Mouse (Mus musculus) left cerebral cortex, postnatal 4 days (tissue): ENCODE results near the gene Prr3. TPM values are rescaled to one million over a fixed set of nuclear protein-coding genes. Genes with fewer than 3 reads are reported as not detected.
"Not testable (repeated sequence)": the region's sequence is repeated elsewhere in the genome, so short reads cannot be mapped to it uniquely, and the experiment has no call there.

ENCODE experiments used
- DNase-seq: peaks from one replicate; pipeline ENCODE4 v3.0.0-alpha.2; 2022
- intact Hi-C: fragments of 180-260 bp; cut with DNase I; formaldehyde crosslinking; loops from one replicate; pipeline ENCODE4 v1.15.1; 2025
- total RNA-seq, 2 experiments: library from RNA; stranded (reverse); gene quantifications; 2 replicates each; pipeline ENCODE4 v1.2.3; 2021

Prr3 gene
- total RNA-seq, 2 experiments from 2014 or later, result 82.0 to 84.5 TPM

DNA sequence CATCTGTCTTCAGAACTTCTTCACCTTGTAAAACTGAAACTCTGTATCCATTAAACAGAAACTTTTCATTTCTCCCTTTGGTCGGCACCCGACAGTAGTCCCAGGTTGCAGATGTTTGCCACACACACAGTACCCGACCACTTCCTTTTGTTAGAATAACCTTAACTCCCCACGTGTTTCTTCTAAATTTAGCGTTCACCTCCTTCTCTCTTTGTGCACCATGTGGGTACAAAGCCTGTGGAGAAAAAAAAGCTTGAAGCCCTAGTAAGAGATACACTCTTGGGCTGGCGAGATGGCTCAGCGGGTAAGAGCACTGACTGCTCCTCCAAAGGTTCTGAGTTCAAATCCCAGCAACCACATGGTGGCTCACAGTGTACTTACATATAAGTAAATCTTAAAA lies 19.3 kb upstream of the Prr3 start:
- DNase-seq, result no peak
- intact Hi-C loops, result loop anchor here (10.0 kb wide), 1 partner anchor 115 kb away; no protein-coding TSS in a partner anchor

DNA sequence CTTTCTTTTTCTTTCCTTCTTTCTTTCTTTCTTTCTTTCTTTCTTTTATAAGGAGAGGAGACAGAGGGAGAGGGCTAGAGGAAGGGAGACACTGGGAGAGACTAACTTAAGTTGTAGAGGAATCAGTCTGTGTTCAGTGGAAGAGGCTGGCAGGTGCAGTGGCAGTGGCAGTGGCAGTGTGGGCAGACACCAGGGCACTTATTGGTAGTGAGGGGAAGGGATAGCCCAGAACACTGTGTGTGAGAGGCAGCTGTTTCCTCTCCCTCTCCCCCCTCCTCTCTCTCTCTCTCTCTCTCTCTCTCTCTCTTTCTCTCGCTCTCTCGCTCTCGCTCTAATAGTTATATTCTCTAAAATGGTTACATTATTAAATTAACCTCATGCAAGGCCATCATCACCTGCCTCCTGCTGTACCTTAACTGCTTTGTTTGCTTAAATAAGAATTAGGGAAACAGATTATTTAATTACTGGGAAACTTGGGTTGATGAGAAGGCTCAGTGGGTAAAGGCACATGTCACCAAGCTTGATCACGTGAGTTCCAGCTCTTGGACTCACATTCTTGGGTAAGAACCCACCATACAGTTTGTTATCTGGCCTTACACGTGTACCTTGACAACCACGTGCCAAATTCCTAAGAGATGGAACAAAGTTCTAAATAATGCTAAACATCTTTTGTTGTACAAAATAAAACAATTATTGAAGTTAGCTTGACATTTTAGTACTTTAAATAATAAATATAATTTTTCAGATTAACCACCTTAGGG lies 18.7 kb upstream of the Prr3 start:
- DNase-seq, result no peak
- intact Hi-C loops, result loop anchor here (10.0 kb wide), 1 partner anchor 116 kb away; no protein-coding TSS in a partner anchor

DNA sequence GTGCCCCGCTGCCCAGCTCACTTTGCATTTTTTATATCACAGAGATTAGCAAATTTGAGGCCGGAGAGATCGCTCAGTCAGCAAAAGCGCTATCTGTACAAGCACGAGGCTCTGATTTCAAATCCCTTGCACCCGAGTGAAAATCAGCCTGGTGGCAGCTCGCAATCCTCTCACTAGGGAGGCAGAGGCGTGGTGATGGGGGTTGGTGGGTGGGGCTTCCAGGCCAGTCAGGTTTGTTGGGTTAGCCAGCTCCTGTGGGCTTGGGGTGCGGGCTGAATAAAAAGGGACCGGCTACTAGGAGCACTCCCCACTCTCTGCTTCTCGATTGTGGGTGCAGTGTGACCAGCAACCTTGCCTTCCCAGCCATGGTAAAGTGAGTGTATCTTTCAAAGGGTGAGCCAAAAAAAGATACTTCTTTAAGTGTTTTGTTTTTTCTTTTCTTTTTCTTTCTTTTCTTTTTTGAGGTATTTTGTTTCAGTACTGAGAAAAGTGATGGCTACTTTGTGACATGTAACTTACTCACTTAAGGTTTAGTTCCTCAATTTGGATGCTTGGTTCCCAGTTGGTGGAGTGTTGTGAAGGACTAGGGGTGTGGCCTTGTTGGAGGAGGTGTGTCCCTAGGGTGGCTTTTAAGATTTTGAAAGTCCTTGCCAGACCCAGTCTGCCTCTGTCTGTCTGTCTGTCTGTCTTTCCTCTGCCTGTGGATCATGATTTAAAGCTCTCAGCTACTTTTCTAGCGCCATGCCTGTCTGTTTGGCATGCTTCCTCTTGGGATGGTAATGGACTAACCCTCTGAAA lies 17.9 kb upstream of the Prr3 start:
- DNase-seq, result no peak
- intact Hi-C loops, result loop anchor here (2.0 to 10.0 kb wide), 2 partner anchors 37 to 117 kb away; no protein-coding TSS in a partner anchor

DNA sequence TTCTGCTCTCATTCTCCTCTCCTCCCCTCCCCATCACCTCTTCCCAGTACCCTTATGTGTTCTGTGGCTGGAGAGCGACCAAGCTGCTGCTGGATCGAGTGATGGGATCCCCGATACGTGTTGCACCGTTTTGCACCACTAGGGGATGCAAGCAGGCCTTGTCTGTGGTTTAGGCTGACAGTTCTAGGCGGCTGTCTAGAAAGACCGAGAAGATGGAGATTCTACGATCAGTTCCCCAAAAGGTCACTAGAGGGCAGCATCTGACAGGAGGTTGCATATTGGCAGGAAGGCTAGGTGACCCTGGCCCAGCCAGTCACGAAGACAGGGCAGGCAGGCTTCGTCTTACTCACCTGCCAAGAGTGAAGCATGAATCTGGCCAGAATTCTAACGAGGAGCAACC lies 16.9 kb upstream of the Prr3 start:
- peak; percentile 95 for DNase-seq
- intact Hi-C loops, result loop anchor here (2.0 to 10.0 kb wide), 2 partner anchors 38 to 118 kb away; no protein-coding TSS in a partner anchor

DNA sequence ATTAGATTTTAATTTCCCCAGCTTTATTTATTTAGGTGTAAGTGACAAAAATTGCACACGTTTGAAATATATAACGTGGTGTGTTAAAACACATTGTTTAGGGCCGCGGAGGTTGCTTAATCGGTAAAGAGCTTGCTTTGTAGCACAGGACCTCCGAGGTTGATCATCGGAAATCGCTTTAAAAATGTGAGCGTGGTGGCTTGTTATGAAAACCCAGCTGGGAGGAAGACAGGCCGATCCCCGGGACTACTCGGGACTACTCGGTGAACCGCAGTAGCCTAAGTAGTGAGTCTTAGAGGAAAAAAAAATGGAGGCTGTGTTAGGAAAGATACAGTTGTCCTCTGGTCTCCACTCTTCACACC lies 14.8 kb upstream of the Prr3 start:
- intact Hi-C loops, result loop anchor here (10.0 kb wide), 1 partner anchor 120 kb away; no protein-coding TSS in a partner anchor
- DNase-seq, result no peak

DNA sequence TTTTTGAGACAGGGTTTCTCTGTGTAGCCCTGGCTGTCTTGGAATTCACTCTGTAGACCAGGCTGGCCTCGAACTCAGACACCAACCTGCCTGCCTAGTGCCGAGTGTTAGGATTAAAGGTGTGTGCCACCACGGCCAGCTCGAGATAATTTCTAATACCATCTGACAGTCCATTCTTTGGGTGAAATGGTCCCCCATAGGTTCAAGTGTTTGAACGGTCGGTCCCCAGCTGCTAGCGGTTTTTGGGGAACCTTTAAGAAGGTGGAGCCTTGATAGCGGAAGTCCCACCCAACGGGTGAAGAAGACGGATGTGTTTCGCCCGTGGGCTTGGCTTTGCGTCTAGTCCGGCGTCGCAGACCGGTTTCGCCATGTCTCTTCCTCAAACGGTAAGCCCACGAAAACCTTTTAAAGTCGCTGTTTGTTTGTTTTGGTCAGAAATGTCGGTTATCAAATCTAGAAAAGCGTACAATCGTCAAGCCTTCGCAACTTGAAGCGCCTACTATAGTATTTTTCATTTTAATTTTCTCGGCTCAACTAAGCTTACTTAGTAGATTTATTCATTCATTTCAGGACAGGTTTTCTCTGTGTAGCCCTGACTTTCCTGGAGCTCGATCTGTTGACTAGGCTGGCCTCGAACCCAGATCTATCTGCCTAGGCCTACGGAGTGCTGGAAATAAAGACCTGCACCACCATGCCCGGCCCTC lies 14.3 kb upstream of the Prr3 start:
- DNase-seq, result peak; percentile 75
- intact Hi-C loops, result loop anchor here (10.0 kb wide), 1 partner anchor 120 kb away; no protein-coding TSS in a partner anchor

DNA sequence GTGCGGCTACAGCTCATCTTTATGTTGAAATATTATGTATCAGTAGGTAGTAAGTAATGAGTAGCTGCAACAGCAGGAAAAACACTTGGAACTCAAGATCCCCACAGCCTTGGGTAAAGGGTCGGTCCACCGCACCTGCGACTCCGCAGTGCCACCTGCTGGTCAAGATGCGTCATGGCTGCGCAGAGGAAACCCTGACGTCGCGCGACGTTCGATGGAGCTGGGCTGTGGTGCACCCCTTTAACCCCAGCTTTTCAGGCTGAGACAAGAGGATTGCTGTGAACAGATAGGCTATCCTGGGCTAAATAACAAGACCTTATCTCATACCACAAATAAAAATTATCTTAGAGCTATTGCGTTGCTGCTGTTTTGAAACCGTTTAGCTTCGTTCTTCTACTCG lies 13.6 kb upstream of the Prr3 start:
- peak; percentile 75 for DNase-seq

DNA sequence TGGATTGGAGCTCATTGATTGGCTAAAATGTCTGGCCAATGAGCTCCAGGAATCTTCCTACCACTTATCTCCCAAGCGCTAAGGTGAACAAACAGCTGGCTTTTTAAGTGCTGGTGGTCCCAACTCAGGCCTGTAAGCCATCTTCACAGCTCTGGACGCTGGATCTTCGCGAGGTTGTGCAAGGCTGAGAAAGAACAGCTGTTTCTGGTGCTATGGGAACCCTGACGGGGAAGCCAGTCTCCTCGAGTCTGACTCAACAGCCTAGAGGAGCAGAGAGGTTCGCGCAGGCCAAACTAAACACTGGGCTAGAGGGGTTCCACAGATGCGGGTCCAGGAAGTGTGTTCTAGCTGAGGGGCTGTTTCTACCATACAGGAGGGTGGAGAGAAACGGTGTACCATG lies 11.7 kb upstream of the Prr3 start:
- intact Hi-C loops, result loop anchor here (10.0 kb wide), 1 partner anchor 123 kb away; no protein-coding TSS in a partner anchor

More for the DNA sequence above, 13.6 kb upstream of the Prr3 start:
- intact Hi-C loops, result loop anchor here (10.0 kb wide), 1 partner anchor 121 kb away; no protein-coding TSS in a partner anchor

DNA sequence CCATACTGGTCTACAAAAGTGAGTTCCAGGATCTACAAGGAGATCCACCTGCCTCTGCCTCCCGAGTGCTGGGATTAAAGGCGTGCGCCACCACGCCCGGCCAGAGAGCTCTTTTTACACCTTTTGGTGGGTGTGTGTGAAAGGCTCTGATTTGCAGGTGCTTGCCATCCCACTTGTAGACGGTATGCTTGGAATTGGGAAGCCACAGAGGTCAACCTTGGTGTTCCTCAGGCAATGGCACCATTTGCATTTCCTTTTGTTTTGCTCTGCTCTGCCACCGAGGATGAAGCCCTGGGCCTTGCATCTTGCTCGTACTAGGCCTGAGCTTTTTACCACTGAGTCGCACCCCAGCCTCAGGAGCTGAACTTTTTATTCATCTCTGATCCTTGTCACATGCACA lies 1.7 kb upstream of the Prr3 start:
- DNase-seq, result no peak
- intact Hi-C loops, result no loop called here

More for the DNA sequence above, 11.7 kb upstream of the Prr3 start:
- DNase-seq, result no peak

DNA sequence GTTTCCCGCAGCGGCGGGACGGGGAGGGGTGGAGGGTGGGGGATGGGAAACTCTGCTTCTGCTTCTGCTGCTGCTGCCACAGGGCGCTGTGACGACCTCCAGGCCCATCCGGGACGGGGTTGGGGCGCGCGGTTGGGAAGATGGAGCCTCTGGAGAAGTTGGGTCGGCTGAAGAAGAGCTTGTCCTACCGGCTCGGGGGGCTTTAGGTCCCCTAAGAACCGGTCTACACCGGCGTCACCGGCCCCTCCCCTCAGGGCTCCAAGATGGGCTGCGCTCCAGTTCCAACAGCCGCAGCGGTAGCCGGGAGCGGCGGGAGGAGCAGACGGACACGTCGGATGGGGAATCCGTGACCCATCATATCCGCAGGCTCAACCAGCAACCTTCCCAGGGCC lies 323 bp upstream of the Prr3 start:
- intact Hi-C loops, result no loop called here
- DNase-seq, result peak; percentile 66

DNA sequence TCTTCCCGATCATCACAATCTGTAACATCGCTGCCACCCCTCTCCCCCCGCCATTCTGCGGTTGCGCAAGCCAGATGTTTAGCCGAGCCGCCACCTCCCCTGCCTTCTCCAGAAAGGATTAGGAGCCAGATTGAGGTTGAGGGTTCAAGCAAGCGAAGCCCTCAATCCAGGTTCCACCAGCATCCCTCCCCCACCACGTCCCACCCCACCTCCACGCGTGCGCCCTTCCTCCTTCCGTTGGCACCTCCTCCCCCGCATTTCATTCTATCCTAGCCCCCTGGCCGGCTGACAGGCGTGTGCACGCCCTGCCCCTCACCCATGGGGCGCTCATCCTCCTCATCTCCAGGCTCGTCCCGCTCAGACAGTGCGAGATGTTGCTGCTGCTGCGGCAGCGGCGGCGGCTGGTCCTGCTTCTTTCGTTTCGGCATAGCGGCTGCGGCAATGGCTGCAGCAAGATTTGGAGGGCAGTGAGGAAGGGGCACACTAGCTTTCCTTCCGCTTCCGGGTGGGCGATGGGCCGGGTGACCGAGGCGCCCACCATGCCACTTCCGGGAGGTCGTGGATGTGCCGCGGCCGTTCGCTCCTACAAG lies 1.1 kb downstream of the Prr3 start:
- peak; percentile 89 for DNase-seq
- intact Hi-C loops, result no loop called here

DNA sequence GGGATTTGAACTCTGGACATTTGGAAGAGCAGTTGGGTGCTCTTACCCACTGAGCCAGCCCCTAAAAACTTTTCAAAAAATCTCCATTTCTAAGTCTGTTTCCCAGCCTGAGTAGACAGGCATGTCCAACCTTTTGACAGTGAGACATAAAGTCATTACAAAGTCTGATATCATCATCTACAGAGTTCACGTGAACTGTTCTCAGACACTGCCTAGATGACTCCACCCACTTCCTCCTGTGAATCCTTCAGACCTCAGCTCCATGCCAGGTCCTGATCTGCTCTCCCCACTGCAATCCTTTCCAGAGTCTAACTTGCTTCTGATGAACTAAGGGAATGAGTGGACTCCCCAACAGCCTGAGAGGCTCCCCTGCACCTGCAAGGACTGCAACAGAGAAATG lies 7.9 kb downstream of the Prr3 start:
- no peak for DNase-seq
- intact Hi-C loops, result no loop called here

DNA sequence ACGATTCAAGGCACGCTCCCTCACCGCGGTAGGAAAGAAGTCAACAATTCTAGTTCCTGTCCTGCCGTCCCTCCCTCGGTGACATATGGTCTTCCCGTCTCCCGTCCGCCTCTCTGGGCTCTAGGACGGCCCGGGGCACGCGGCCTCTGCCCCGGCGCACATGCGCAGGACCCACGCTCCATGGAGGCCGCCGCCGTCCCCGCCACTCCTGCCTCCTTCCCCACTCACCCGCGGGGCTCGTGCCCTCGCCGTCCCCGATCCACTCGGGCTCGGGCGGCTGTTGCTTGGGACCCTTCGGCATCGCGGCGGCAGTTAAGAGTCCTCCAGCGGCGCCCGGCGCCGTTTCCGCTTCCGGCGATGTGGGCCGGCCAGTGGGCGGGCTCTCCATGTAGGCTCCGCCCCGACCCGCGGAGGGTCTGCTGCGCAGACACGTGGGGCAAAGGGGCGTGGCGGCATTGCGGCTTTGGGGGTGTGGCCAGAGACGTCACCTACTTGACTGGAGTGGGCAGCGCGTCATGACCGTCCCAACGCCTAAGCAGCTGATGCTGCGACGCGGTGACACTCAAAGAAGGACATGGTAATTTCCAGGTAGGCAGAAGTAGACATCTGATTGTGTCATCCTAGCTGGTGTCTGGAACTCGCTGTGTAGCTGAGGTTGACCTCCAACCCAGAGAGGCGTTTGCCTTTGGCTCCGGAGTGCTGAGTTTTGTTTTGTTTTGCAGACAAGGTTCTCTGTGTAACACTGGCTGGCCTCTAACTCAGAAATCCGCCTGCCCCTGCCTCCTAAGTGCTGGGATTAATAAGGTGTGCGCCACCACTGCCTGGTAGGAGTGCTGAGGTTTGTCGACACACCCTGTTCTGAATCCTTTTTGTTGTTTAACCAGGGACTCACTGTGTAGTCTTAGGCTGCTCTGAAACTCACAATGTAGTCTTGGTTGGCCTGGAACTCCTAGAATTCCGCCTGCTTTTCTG lies 10.3 kb downstream of the Prr3 start, which contains the start of gene Abcf1:
Gene Abcf1 (minus strand): TSS at position 344 of the 972 bp plus-strand sequence.
- peak; percentile 99 for DNase-seq
- intact Hi-C loops, result no loop called here

DNA sequence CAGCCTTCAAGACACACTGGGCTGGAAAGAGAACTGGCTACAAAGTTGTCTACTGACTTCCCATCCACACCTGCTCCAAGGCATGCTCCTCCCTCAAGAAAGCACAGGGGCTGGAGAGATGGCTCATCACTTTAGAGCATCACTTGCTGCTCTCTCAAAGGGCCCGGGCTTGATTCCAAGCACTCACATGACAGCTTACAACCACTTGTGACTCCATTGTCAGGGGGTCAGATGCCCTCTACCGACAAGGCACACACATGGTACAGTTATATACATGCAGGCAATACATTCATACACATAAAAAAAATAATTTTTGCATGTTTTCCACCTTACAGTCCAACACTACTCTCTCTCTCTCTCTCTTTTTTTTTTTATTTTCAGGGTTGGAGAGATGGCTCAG lies 12.4 kb downstream of the Prr3 start:
- intact Hi-C loops, result no loop called here
- DNase-seq, result no peak

DNA sequence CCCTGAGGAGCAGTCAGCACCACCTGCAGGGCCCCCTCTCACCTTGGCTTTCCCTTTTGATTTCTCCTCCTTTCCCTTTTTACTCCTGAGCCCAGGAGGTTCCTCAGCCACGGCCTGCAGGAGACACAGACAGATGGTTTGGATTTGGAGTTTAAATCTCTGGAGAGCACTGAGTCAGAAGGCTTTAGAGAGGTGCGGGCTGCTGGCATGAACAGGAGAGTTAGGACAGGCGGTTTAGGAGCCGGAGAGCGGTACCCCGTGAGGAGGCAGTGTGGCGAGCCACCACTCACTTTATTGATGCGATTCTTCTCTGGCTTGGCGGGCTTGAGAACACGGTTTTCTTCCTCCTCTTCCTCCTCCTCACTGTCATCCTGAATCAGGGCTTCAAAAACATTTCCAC lies 16.8 kb downstream of the Prr3 start:
- intact Hi-C loops, result no loop called here
- no peak for DNase-seq

DNA sequence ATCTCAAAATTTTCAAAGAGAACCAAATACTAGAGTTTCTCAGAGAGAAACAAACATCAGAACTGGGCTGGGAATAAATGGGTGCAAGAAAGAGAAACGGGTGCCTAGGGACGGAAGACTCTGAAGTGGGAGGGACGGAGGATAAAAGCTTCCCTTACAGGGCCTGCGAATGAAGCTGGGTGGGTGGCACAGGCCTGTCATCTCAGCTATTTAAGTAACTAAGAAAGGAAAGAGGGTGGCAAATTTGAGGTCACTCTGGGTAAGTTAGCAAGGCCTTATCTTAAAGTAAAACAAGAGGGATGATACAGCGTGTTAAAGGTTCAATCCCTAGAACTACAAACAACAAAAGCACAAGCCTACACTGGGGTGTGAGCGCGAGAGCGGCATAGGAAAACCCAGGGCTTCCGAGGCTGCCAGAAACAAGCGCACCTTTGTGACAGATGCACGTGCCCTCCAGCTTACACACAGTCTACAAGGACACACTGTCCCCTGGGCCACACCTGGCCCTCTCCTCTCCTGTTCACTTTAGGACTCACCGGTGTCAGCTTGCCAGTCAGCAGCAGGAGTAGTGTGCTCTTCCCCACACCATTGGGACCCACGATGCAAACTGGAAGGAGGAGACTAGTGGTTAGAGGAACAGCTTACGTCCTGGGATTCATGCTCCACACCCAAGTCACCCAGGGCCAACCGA lies 21.4 kb downstream of the Prr3 start:
- intact Hi-C loops, result no loop called here
- DNase-seq, result no peak

DNA sequence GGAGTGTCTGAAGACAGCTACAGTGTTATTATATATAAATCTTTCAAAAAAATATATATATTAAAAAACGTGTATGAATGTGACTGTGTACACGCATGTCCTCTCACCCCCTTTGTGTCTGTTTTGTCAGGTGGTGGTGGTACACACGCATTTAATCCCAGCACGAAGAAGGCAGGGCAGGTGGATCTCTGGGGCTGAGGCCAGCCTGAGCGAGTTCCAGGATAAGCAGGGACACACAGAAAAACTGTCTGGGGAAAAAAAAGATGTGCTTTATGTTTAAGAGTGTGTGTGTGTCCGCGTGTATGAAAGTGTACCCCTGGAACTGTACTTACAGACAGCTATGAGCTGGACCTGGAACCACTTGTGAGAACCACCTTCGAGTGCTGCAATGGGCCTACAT lies 25.4 kb downstream of the Prr3 start:
- DNase-seq, result no peak
- intact Hi-C loops, result no loop called here

DNA sequence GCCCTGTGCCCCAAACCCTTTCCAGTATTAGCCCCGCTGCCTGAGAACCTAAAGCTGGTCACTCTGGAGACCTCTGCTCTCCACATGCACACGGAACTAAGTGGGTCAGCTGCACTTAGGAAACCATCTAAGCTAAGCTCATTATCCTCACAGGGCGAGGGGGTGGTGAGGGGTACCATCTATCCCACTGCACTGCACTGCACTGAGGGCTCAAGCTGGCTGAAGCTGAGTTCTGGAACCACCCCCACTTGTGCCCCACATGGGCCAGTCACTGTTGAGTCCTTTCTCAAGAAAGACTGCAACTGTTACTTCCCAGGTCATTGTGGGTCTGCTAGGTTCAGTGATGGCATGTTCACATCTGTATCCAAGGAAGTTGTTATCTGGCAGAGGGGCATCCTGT lies 27.5 kb downstream of the Prr3 start:
- DNase-seq, intact Hi-C loops: not testable (repeated sequence)

DNA sequence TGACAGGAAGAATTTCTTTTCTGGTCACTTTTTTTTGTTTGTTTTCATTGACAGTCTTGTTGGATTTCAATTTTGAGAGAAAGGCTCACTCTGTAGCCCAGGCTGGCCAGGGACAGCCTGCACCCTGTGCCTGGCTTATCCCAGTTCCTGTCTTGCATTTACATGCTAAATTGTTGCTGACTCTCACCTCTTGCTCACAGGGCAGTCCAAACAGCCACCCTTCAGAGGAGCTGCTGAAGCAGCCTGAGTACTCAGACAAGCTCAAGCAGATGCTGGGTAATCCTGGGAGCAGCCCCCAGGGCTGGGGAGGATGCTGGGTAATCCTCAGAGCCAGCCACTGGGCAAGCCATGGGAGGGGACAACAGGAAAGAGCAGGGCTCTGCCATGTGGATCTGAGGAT lies 29.1 kb downstream of the Prr3 start:
- DNase-seq, intact Hi-C loops: not testable (repeated sequence)
